9 mouse cellular contexts compared by ENCODE assay signal in genomic region chr9:64084661-64085399, GRCm38 (mm10). TPM values are rescaled to one million over a fixed set of nuclear protein-coding genes. Genes with fewer than 3 reads are reported as not detected.
DNase-seq lines count a peak whose midpoint lies in the region; ATAC-seq and TF ChIP-seq lines count a peak whose summit lies in the region.
"Had no signal": no experiment of that assay in that cellular context is flagged by ENCODE, and none has a peak within 500 bp of the region (broad histone marks: within the 10 kb centered on the region; RNA-seq: fewer than 3 reads in every experiment).

No protein-coding gene starts in this region.

- H3K27me3 ChIP-seq in embryonic facial prominence, embryonic 10.5 days (replicated peaks; ENCODE audit: low read depth, poor library complexity, severe bottlenecking) = peaks cover 35% of the 10 kb centered on the region
- H3K27me3 ChIP-seq in heart, embryonic 14.5 days (ENCODE audit: control insufficient read depth, insufficient read depth, low read length) = no peaks in the 10 kb centered on the region
- H3K27me3 ChIP-seq in stomach, postnatal 0 days (ENCODE audit: control insufficient read depth, insufficient read depth, low read length) = no peaks in the 10 kb centered on the region

- peak; percentile 64 for DNase-seq in gastrocnemius, adult 2 months
- DNase-seq in gastrocnemius, adult 8-10 months (ENCODE audit: low spot score in 2 of 2) = no peak
- DNase-seq in embryonic facial prominence, embryonic 10.5 days (ENCODE audit: low spot score) = peak; percentile 79
- DNase-seq in kidney, postnatal 36 days = peak; percentile 14 to 61
- peak; percentile 74 for DNase-seq in mesoderm, embryonic 11.5 days (ENCODE audit: low read depth, low spot score)
- peak; percentile 83 for DNase-seq in stomach, postnatal 0 days (ENCODE audit: low spot score)
- DNase-seq in thymus, postnatal 10 days (ENCODE audit: low spot score in 2 of 2) = no peak

- H3K4me1 ChIP-seq in embryonic facial prominence, embryonic 10.5 days = peaks cover 51% of the 10 kb centered on the region
- H3K4me1 ChIP-seq in heart, embryonic 14.5 days (ENCODE audit: control insufficient read depth in 2 of 2, insufficient read depth in 2 of 2, low read length in 2 of 2) = peaks cover 39 to 54% of the 10 kb centered on the region in 2 experiments
- H3K4me1 ChIP-seq in stomach, postnatal 0 days (replicated peaks; ENCODE audit: control insufficient read depth, insufficient read depth) = peaks cover 12% of the 10 kb centered on the region; the same call in 1 of the 2 replicates

- ATAC-seq in heart, embryonic 14.5 days (ENCODE audit: insufficient number of reproducible peaks, insufficient read depth, low FRiP score, low read depth) = peak; percentile 47
- ATAC-seq in stomach, postnatal 0 days (ENCODE audit: low FRiP score, low TSS enrichment) = peak; percentile 78

- no peaks in the 10 kb centered on the region for H3K36me3 ChIP-seq in embryonic facial prominence, embryonic 10.5 days (replicated peaks)
- no peaks in the 10 kb centered on the region for H3K36me3 ChIP-seq in heart, embryonic 14.5 days (ENCODE audit: control insufficient read depth, insufficient read depth, low read length)
- H3K36me3 ChIP-seq in stomach, postnatal 0 days (ENCODE audit: control insufficient read depth, insufficient read depth, low read length) = no peaks in the 10 kb centered on the region

- WGBS in embryonic facial prominence, embryonic 10.5 days = under 1% methylated on average over 49 of the region's 49 CpGs
- 2% methylated on average over 35 of the region's 49 CpGs for WGBS in heart, embryonic 14.5 days
- 2% methylated on average over 49 of the region's 49 CpGs for WGBS in stomach, postnatal 0 days

- intact Hi-C loops in gastrocnemius, adult 2 months (cut with DNase I) = no loop called here

- peak overlapping the region; percentile 74 for H3K27ac ChIP-seq in gastrocnemius, adult 2 months
- H3K27ac ChIP-seq in embryonic facial prominence, embryonic 10.5 days (replicated peaks) = peak overlapping the region; percentile 91
- peak overlapping the region; percentile 85 to 97 for H3K27ac ChIP-seq in heart, embryonic 14.5 days (replicated peaks in 1 of 2; ENCODE audit: control insufficient read depth in 1 of 2, insufficient read depth in 1 of 2, low read depth in 2 of 2, low read length in 2 of 2)
- peak overlapping the region; percentile 74 for H3K27ac ChIP-seq in stomach, postnatal 0 days (replicated peaks)

- H3K4me2 ChIP-seq in heart, embryonic 14.5 days (ENCODE audit: low read length) = peak overlapping the region; percentile 95
- peak overlapping the region; percentile 59 for H3K4me2 ChIP-seq in stomach, postnatal 0 days (replicated peaks; ENCODE audit: low read depth)

- H3K4me3 ChIP-seq in gastrocnemius, adult 2 months = peak overlapping the region; percentile 70
- H3K4me3 ChIP-seq in embryonic facial prominence, embryonic 10.5 days = peak overlapping the region; percentile 58
- H3K4me3 ChIP-seq in heart, embryonic 14.5 days (ENCODE audit: control insufficient read depth in 1 of 2, insufficient read depth in 1 of 2, low read depth in 1 of 2, low read length in 2 of 2) = peak overlapping the region; percentile 35 to 44
- H3K4me3 ChIP-seq in stomach, postnatal 0 days (ENCODE audit: low read depth, low read length) = peak overlapping the region; percentile 33

- peak overlapping the region; percentile 83 for H3K9ac ChIP-seq in heart, embryonic 14.5 days (ENCODE audit: low read length)
- peak overlapping the region; percentile 47 for H3K9ac ChIP-seq in stomach, postnatal 0 days (ENCODE audit: low read length)

- TF ChIP-seq CTCF in gastrocnemius, adult 2 months (IDR thresholded peaks at IDR 0.05) = no peak
- TF ChIP-seq CTCF in stomach, postnatal 0 days (IDR thresholded peaks at IDR 0.05; ENCODE audit: low read depth) = no peak

- TF ChIP-seq EP300 in stomach, postnatal 0 days (optimal IDR thresholded peaks at IDR 0.05) = no peak

- H3K9me3 ChIP-seq in embryonic facial prominence, embryonic 10.5 days = no peaks in the 10 kb centered on the region
- H3K9me3 ChIP-seq in heart, embryonic 14.5 days (ENCODE audit: control insufficient read depth, low read length) = no peaks in the 10 kb centered on the region
- H3K9me3 ChIP-seq in stomach, postnatal 0 days (ENCODE audit: control insufficient read depth, low read length) = no peaks in the 10 kb centered on the region

RNA-seq across cellular contexts. Expression of gene Lctl, which starts 32.1 kb away (rescaled TPM):
- under 1 TPM in 1 of 2 experiments, not detected in 1; 0.28 TPM for total RNA-seq in gastrocnemius, adult 2 months (2021)
- under 1 TPM in 2 of 4 experiments, not detected in 2; 0.40 to 0.68 TPM for total RNA-seq in gastrocnemius, adult 8-10 months (2022)
- polyA plus RNA-seq in embryonic facial prominence, embryonic 10.5 days (2016; fragmentation: Nextera tagmentation; extraction: Ambion mirVana) = 0.11 TPM in 1 of 2 replicates, not detected in the other
- polyA plus RNA-seq in heart, embryonic 14.5 days (2014; fragmentation: Nextera tagmentation; extraction: Ambion mirVana) = not detected in 2 replicates
- polyA plus RNA-seq in stomach, postnatal 0 days (2015; fragmentation: Nextera tagmentation; extraction: Ambion mirVana) = 0.13 and 0.17 TPM in 2 replicates
- total RNA-seq: left cerebral cortex, postnatal 14 days had no signal

Comparison
In these comparisons a context has a peak if more than half of its experiments do, and no peak if none do; other contexts are left out.
1. DNase-seq: peak in gastrocnemius, adult 2 months (single experiment), embryonic facial prominence, embryonic 10.5 days (single experiment), kidney, postnatal 36 days (2 of 2), mesoderm, embryonic 11.5 days (single experiment) and stomach, postnatal 0 days (single experiment); none in gastrocnemius, adult 8-10 months (0 of 2) and thymus, postnatal 10 days (0 of 2).
2. Peak in every context shown above with its lines, with median percentiles within 50 percentile points of each other: H3K27ac ChIP-seq and H3K4me3 ChIP-seq.